Mouse (Mus musculus): ENCODE data around the gene Flywch2. TPM values are rescaled to one million over a fixed set of nuclear protein-coding genes. Genes with fewer than 3 reads are reported as not detected.

The Flywch2 gene
- 34.2 and 39.9 TPM in 2 replicates for polyA plus RNA-seq (2015; fragmentation: Nextera tagmentation; extraction: Ambion mirVana)

GRCm38 (mm10) chr17:23785561-23786471, at the start of gene Flywch2:
TSS of gene Flywch2 (minus strand) at chr17:23786081.
- 1% methylated on average over 42 of the region's 43 CpGs for WGBS

GRCm38 (mm10) chr17:23831201-23831600, 45.3 kb upstream of the Flywch2 start:
- Histone ChIP-seq H3K4me3 (no peak overlapping the region), H3K36me3 (peaks cover 13% of the 10 kb centered on the region), H3K9ac (no peak overlapping the region), H3K9me3 (no peaks in the 10 kb centered on the region), H3K27ac (no peak overlapping the region), H3K27me3 (peaks cover 21% of the 10 kb centered on the region), H3K4me2 (no peak overlapping the region), H3K4me1 (peaks cover 18% of the 10 kb centered on the region)
- ATAC-seq (ENCODE audit: insufficient number of reproducible peaks, low FRiP score, low TSS enrichment, low read depth), result no peak
- WGBS, result 85% methylated on average over 1 of the region's 1 CpGs

More at GRCm38 (mm10) chr17:23785561-23786471, at the start of gene Flywch2:
- Histone ChIP-seq H3K4me3 (peak within 1 kb of the TSS; percentile 56), H3K4me2 (peak within 1 kb of the TSS; percentile 86), H3K9ac (peak within 1 kb of the TSS; percentile 61), H3K4me1 (peaks cover 22% of the 10 kb centered on the region), H3K36me3 (no peaks in the 10 kb centered on the region), H3K27me3 (no peaks in the 10 kb centered on the region), H3K27ac (peak within 1 kb of the TSS; percentile 71; the same call in 1 of the 2 replicates), H3K9me3 (no peaks in the 10 kb centered on the region)
- ATAC-seq (ENCODE audit: insufficient number of reproducible peaks, low FRiP score, low TSS enrichment, low read depth), result peak; percentile 75

DNA sequence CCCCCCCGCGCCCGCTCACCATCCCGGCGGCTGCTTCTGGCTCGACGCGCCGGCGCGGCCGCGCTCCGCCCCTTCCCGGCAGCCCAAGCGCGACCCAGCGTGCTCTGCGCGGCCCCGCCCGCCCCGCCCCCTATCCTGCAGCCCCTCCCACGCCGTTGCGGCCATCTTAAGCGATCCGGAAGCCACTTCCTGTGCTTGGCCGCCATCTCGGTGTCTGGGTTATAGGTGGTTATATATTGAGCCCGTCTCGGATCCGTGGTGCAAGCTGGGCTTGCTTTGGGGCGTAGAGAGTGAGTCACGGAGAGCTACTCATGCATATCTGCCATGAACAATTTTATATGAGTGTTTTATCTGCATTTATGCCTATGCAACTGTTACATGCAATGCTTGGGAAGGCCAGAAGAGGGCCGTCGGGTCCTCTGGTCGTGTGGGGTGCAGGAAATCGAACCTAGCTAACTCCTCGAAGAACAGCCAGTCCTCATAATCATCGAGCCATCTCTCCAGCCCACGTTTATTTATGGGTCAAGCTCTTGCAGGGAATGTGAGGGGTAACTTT, 43.3 kb upstream of the Flywch2 start, which contains the start of gene Elob:
Elob (minus strand) TSS at position 73 of the 556 bp plus-strand sequence.
- Histone ChIP-seq H3K36me3 (peaks cover 32% of the 10 kb centered on the region), H3K9me3 (no peaks in the 10 kb centered on the region), H3K4me1 (peaks cover 25% of the 10 kb centered on the region), H3K4me3 (peak within 1 kb of the TSS; percentile 81), H3K4me2 (peak within 1 kb of the TSS; percentile 53), H3K27me3 (peaks cover 16% of the 10 kb centered on the region; the same call in 1 of the 2 replicates), H3K27ac (peak within 1 kb of the TSS; percentile 96), H3K9ac (peak within 1 kb of the TSS; percentile 85)
- peak; percentile 94 for ATAC-seq (ENCODE audit: insufficient number of reproducible peaks, low FRiP score, low TSS enrichment, low read depth)
- under 1% methylated on average over 27 of the region's 42 CpGs for WGBS

DNA sequence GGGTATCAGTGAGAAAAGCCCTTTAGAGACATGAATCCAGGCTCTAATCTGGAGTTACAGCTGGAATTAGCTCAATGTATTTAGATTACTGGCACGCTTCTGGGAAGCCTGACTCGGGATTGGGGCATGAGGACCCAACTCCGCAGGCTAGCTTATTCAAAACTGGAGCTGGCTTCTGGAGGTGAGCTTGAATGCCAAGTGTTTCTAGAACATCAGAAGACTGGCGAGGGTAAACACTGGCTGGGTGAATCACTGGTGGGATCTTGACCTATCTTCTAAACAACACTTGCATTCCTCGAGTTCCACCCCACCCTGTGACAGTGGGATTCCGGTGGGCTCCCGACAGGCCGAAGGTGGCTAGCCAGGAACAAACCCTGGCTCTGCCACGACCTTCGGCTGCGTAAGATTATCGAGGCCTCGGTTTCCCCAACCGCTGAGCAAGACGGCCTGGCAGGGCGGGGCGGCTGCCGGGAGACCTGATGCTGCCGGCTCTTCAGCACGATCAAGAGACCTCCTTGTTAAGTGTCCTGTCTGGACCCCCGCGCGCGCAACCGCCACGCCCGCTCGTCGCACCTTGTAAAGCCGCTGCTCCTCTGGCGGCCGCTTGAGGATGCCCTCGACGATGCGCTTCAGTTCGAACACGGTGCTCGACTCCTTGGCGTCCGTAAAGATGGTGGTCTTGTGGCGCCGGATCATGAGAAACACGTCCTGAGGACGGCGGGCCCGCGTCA, 42.6 kb upstream of the Flywch2 start:
- Histone ChIP-seq H3K4me2 (peak overlapping the region; percentile 53), H3K36me3 (peaks cover 39% of the 10 kb centered on the region), H3K9ac (peak overlapping the region; percentile 85), H3K27me3 (peaks cover 16% of the 10 kb centered on the region; the same call in 1 of the 2 replicates), H3K27ac (peak overlapping the region; percentile 86), H3K9me3 (no peaks in the 10 kb centered on the region), H3K4me3 (peak overlapping the region; percentile 81), H3K4me1 (peaks cover 25% of the 10 kb centered on the region)
- WGBS, result under 1% methylated on average over 46 of the region's 47 CpGs
- peak; percentile 42 for ATAC-seq (ENCODE audit: insufficient number of reproducible peaks, low FRiP score, low TSS enrichment, low read depth)

DNA sequence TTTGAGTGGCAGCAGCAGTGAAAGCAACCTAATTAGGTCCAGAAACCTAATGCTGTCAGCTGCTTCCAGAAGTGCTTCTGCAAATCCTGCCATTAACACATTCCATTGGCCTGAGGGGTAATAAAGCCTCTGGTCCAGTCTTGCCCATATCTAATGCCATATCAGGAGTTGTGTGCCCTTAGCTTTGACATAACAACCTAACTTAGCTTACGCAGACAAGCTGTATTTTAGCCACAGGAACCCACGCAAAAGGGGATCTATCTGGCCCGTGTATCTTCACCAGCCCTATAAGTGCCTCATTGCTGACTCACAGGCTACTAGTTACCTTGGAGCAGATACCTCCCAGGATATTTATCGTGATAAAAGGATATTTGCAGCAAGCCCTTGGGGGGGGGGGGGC, 39.7 kb upstream of the Flywch2 start:
- Histone ChIP-seq H3K4me2 (no peak overlapping the region), H3K27me3 (no peaks in the 10 kb centered on the region), H3K9ac (no peak overlapping the region), H3K27ac (peak overlapping the region; percentile 14; the same call in 1 of the 2 replicates), H3K9me3 (no peaks in the 10 kb centered on the region), H3K36me3 (peaks cover 66% of the 10 kb centered on the region), H3K4me3 (no peak overlapping the region), H3K4me1 (peaks cover 27% of the 10 kb centered on the region)
- no peak for ATAC-seq (ENCODE audit: insufficient number of reproducible peaks, low FRiP score, low TSS enrichment, low read depth)
- WGBS, result 78% methylated on average over 4 of the region's 4 CpGs

DNA sequence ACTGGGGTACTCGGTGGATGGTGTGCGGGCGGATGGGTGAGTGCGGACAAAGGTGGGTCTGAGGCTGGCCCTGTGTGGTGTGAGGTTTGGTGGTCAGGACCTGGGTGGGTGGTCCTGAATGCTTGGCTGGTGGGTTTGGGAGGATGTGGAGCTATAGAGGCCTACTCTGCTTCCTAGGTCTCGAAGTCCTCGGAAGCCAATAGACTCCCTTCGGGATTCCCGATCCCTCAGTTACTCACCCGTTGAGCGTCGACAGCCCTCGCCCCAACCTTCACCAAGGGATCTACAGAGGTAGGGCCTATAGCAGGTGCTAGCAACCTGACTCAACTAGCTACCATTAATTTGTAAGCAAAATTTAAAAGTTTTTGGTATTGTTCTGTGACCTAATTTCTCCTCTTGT, 37.7 kb upstream of the Flywch2 start:
- whole genome bisulfite sequencing, result 92% methylated on average over 12 of the region's 12 CpGs

GRCm38 (mm10) chr17:23823018-23823417, 37.1 kb upstream of the Flywch2 start:
- Histone ChIP-seq H3K27me3 (no peaks in the 10 kb centered on the region), H3K4me3 (no peak overlapping the region), H3K27ac (peak overlapping the region; percentile 3; the same call in 1 of the 2 replicates), H3K9ac (no peak overlapping the region), H3K4me2 (no peak overlapping the region), H3K36me3 (peaks cover 92% of the 10 kb centered on the region), H3K9me3 (peaks cover 13% of the 10 kb centered on the region), H3K4me1 (peaks cover 25% of the 10 kb centered on the region)
- ATAC-seq (ENCODE audit: insufficient number of reproducible peaks, low FRiP score, low TSS enrichment, low read depth), result no peak
- 74% methylated on average over 16 of the region's 16 CpGs for WGBS

More for the DNA sequence above, 37.7 kb upstream of the Flywch2 start:
- Histone ChIP-seq H3K9ac (no peak overlapping the region), H3K27me3 (no peaks in the 10 kb centered on the region), H3K4me3 (no peak overlapping the region), H3K9me3 (peaks cover 7% of the 10 kb centered on the region), H3K4me1 (peaks cover 27% of the 10 kb centered on the region), H3K36me3 (peaks cover 86% of the 10 kb centered on the region), H3K4me2 (no peak overlapping the region), H3K27ac (no peak overlapping the region)
- no peak for ATAC-seq (ENCODE audit: insufficient number of reproducible peaks, low FRiP score, low TSS enrichment, low read depth)

- Histone ChIP-seq H3K9ac (no peak overlapping the region), H3K4me2 (no peak overlapping the region), H3K9me3 (peaks cover 13% of the 10 kb centered on the region), H3K36me3 (peaks cover 96% of the 10 kb centered on the region), H3K4me3 (no peak overlapping the region), H3K27me3 (no peaks in the 10 kb centered on the region), H3K27ac (no peak overlapping the region), H3K4me1 (peaks cover 16% of the 10 kb centered on the region)
- ATAC-seq (ENCODE audit: insufficient number of reproducible peaks, low FRiP score, low TSS enrichment, low read depth), result no peak; the same call in 1 of the 2 replicates
- 69% methylated on average over 6 of the region's 6 CpGs for WGBS
Observed at GRCm38 (mm10) chr17:23822094-23822493, 36.2 kb upstream of the Flywch2 start.

- Histone ChIP-seq H3K4me1 (peaks cover 8% of the 10 kb centered on the region; the same call in 1 of the 2 replicates), H3K27ac (no peak overlapping the region), H3K9me3 (peaks cover 13% of the 10 kb centered on the region), H3K27me3 (no peaks in the 10 kb centered on the region), H3K4me2 (no peak overlapping the region), H3K4me3 (no peak overlapping the region), H3K9ac (no peak overlapping the region), H3K36me3 (peaks cover 97% of the 10 kb centered on the region)
- WGBS, result 95% methylated on average over 5 of the region's 5 CpGs
- no peak for ATAC-seq (ENCODE audit: insufficient number of reproducible peaks, low FRiP score, low TSS enrichment, low read depth)
Observed at GRCm38 (mm10) chr17:23820731-23821130, 34.9 kb upstream of the Flywch2 start.

GRCm38 (mm10) chr17:23819235-23819634, 33.4 kb upstream of the Flywch2 start:
- 98% methylated on average over 25 of the region's 25 CpGs for WGBS
- peaks cover 13% of the 10 kb centered on the region for H3K9me3 ChIP-seq
- no peak overlapping the region for H3K9ac ChIP-seq
- H3K27ac ChIP-seq, result no peak overlapping the region
- H3K4me2 ChIP-seq, result no peak overlapping the region
- H3K4me1 ChIP-seq, result 0 out of 2 replicates have a peak, but pooled peaks cover 2% of the 10 kb centered on the region
- peaks cover 98% of the 10 kb centered on the region for H3K36me3 ChIP-seq
- no peak for ATAC-seq (ENCODE audit: insufficient number of reproducible peaks, low FRiP score, low TSS enrichment, low read depth)
- no peak overlapping the region for H3K4me3 ChIP-seq
- H3K27me3 ChIP-seq, result no peaks in the 10 kb centered on the region

DNA sequence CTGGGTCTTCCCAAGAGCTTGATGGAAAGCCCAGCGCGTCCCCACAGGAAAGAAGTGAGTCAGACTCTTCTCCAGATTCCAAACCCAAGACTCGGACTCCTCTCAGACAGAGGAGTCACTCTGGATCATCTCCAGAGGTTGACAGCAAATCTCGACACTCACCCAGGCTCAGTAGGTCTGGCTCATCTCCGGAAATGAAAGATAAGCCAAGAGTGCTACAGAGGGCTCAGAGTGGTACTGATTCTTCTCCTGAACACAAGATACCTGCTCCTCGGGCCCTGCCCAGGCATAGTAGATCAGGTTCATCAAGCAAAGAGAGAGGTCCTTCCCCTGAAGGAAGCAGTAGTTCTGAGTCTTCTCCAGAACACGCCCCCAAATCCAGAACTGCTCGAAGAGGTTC, 32.7 kb upstream of the Flywch2 start:
- Histone ChIP-seq H3K36me3 (peaks cover 98% of the 10 kb centered on the region), H3K9me3 (peaks cover 13% of the 10 kb centered on the region), H3K27me3 (no peaks in the 10 kb centered on the region), H3K4me1 (0 out of 2 replicates have a peak, but pooled peaks cover 2% of the 10 kb centered on the region), H3K27ac (no peak overlapping the region), H3K4me2 (no peak overlapping the region), H3K4me3 (no peak overlapping the region), H3K9ac (no peak overlapping the region)
- no peak for ATAC-seq (ENCODE audit: insufficient number of reproducible peaks, low FRiP score, low TSS enrichment, low read depth)
- 98% methylated on average over 8 of the region's 8 CpGs for WGBS
